Mouse (Mus musculus) brain, embryonic 14.5 days (tissue): ENCODE results near the gene Rpgr.

Experiments
- CTCF ChIP-seq: fragments of 200-500 bp; IDR thresholded peaks from 2 replicates; pipeline ENCODE4 v1.5.1; 2012; ENCODE audit warnings: inconsistent platforms, mild to moderate bottlenecking, moderate library complexity, borderline replicate concordance; ENCODE audit not compliant: insufficient read depth, insufficient read length; ENCODE audit errors: extremely low read depth
- POLR2A ChIP-seq: fragments of 200-500 bp; IDR thresholded peaks from 2 replicates; pipeline ENCODE4 v1.6.1; 2012; ENCODE audit warnings: mild to moderate bottlenecking, inconsistent platforms, borderline replicate concordance; ENCODE audit not compliant: poor library complexity, insufficient read depth, insufficient read length, severe bottlenecking; ENCODE audit errors: extremely low read depth

GRCm38 (mm10) chrX:10095797-10096196 is 120.9 kb downstream of the Rpgr start:
- TF ChIP-seq CTCF (no peak), POLR2A (no peak)
